Mouse (Mus musculus): ENCODE measurements around the gene Ddx23. TPM values are rescaled to one million over a fixed set of nuclear protein-coding genes. Genes with fewer than 3 reads are reported as not detected.
A peak's percentile ranks its signal among the peaks of the same experiment; 100 is the strongest.

The Ddx23 gene
- polyA plus RNA-seq, 1 experiment from 2014 or later = 24.9 TPM

- no peak overlapping the region for H3K4me2 ChIP-seq (ENCODE audit: low read depth, low read length)
- H3K4me3 ChIP-seq (ENCODE audit: low read depth, low read length) = no peak overlapping the region
- ATAC-seq (ENCODE audit: low read depth) = no peak
- 12% methylated on average over 7 of the region's 7 CpGs for WGBS
- no peak overlapping the region for H3K9ac ChIP-seq (replicated peaks; ENCODE audit: low read depth, low read length)
- no peaks in the 10 kb centered on the region for H3K36me3 ChIP-seq (ENCODE audit: control insufficient read depth, insufficient read depth, low read length)
- no peak overlapping the region for H3K27ac ChIP-seq (ENCODE audit: low read depth, low read length)
- H3K9me3 ChIP-seq (ENCODE audit: control insufficient read depth, low read length) = no peaks in the 10 kb centered on the region
- no peaks in the 10 kb centered on the region for H3K4me1 ChIP-seq (ENCODE audit: control insufficient read depth, insufficient read depth, low read length)
- H3K27me3 ChIP-seq (ENCODE audit: control insufficient read depth, insufficient read depth, low read length) = no peaks in the 10 kb centered on the region
Measured at GRCm38 (mm10) chr15:98691486-98692147, 28.9 kb upstream of the Ddx23 start.

GRCm38 (mm10) chr15:98689682-98690081, 27.0 kb upstream of the Ddx23 start:
- H3K27me3 ChIP-seq (ENCODE audit: control insufficient read depth, insufficient read depth, low read length) = no peaks in the 10 kb centered on the region
- no peak overlapping the region for H3K4me3 ChIP-seq (ENCODE audit: low read depth, low read length)
- no peak overlapping the region for H3K9ac ChIP-seq (replicated peaks; ENCODE audit: low read depth, low read length)
- no peaks in the 10 kb centered on the region for H3K4me1 ChIP-seq (ENCODE audit: control insufficient read depth, insufficient read depth, low read length)
- H3K9me3 ChIP-seq (ENCODE audit: control insufficient read depth, low read length) = no peaks in the 10 kb centered on the region
- no peak for ATAC-seq (ENCODE audit: low read depth)
- 90% methylated on average over 2 of the region's 2 CpGs for WGBS
- H3K36me3 ChIP-seq (ENCODE audit: control insufficient read depth, insufficient read depth, low read length) = no peaks in the 10 kb centered on the region
- no peak overlapping the region for H3K27ac ChIP-seq (ENCODE audit: low read depth, low read length)
- no peak overlapping the region for H3K4me2 ChIP-seq (ENCODE audit: low read depth, low read length)

- no peaks in the 10 kb centered on the region for H3K36me3 ChIP-seq (ENCODE audit: control insufficient read depth, insufficient read depth, low read length)
- H3K4me1 ChIP-seq (ENCODE audit: control insufficient read depth, insufficient read depth, low read length) = no peaks in the 10 kb centered on the region
- no peak overlapping the region for H3K4me3 ChIP-seq (ENCODE audit: low read depth, low read length)
- 66% methylated on average over 3 of the region's 3 CpGs for WGBS
- no peaks in the 10 kb centered on the region for H3K9me3 ChIP-seq (ENCODE audit: control insufficient read depth, low read length)
- no peak overlapping the region for H3K27ac ChIP-seq (ENCODE audit: low read depth, low read length)
- ATAC-seq (ENCODE audit: low read depth) = no peak
- no peak overlapping the region for H3K9ac ChIP-seq (replicated peaks; ENCODE audit: low read depth, low read length)
- no peak overlapping the region for H3K4me2 ChIP-seq (ENCODE audit: low read depth, low read length)
- H3K27me3 ChIP-seq (ENCODE audit: control insufficient read depth, insufficient read depth, low read length) = no peaks in the 10 kb centered on the region
Measured at GRCm38 (mm10) chr15:98685926-98686325, 23.2 kb upstream of the Ddx23 start.

- Histone ChIP-seq H3K36me3 (ENCODE audit: control insufficient read depth, insufficient read depth, low read length) (no peaks in the 10 kb centered on the region), H3K4me1 (ENCODE audit: control insufficient read depth, insufficient read depth, low read length) (no peaks in the 10 kb centered on the region), H3K27ac (ENCODE audit: low read depth, low read length) (no peak overlapping the region), H3K9me3 (ENCODE audit: control insufficient read depth, low read length) (no peaks in the 10 kb centered on the region), H3K27me3 (ENCODE audit: control insufficient read depth, insufficient read depth, low read length) (no peaks in the 10 kb centered on the region), H3K9ac (replicated peaks; ENCODE audit: low read depth, low read length) (no peak overlapping the region), H3K4me3 (ENCODE audit: low read depth, low read length) (no peak overlapping the region), H3K4me2 (ENCODE audit: low read depth, low read length) (no peak overlapping the region)
- ATAC-seq (ENCODE audit: low read depth) = no peak
- 100% methylated on average over 1 of the region's 1 CpGs for WGBS
Measured at GRCm38 (mm10) chr15:98683746-98684145, 21.1 kb upstream of the Ddx23 start.

- Histone ChIP-seq H3K27me3 (ENCODE audit: control insufficient read depth, insufficient read depth, low read length) (no peaks in the 10 kb centered on the region), H3K9me3 (ENCODE audit: control insufficient read depth, low read length) (no peaks in the 10 kb centered on the region), H3K27ac (ENCODE audit: low read depth, low read length) (no peak overlapping the region), H3K4me1 (ENCODE audit: control insufficient read depth, insufficient read depth, low read length) (no peaks in the 10 kb centered on the region), H3K4me3 (ENCODE audit: low read depth, low read length) (no peak overlapping the region), H3K9ac (replicated peaks; ENCODE audit: low read depth, low read length) (no peak overlapping the region), H3K36me3 (ENCODE audit: control insufficient read depth, insufficient read depth, low read length) (no peaks in the 10 kb centered on the region), H3K4me2 (ENCODE audit: low read depth, low read length) (no peak overlapping the region)
- ATAC-seq (ENCODE audit: low read depth) = no peak
- 73% methylated on average over 10 of the region's 10 CpGs for WGBS
Measured at GRCm38 (mm10) chr15:98683177-98683576, 20.5 kb upstream of the Ddx23 start.

- no peak for ATAC-seq (ENCODE audit: low read depth)
- Histone ChIP-seq H3K4me1 (ENCODE audit: control insufficient read depth, insufficient read depth, low read length) (peaks cover 4% of the 10 kb centered on the region; the same call in 1 of the 2 replicates), H3K9me3 (ENCODE audit: control insufficient read depth, low read length) (no peaks in the 10 kb centered on the region), H3K4me2 (ENCODE audit: low read depth, low read length) (no peak overlapping the region), H3K4me3 (ENCODE audit: low read depth, low read length) (no peak overlapping the region), H3K36me3 (ENCODE audit: control insufficient read depth, insufficient read depth, low read length) (no peaks in the 10 kb centered on the region), H3K9ac (replicated peaks; ENCODE audit: low read depth, low read length) (no peak overlapping the region), H3K27ac (ENCODE audit: low read depth, low read length) (no peak overlapping the region), H3K27me3 (ENCODE audit: control insufficient read depth, insufficient read depth, low read length) (no peaks in the 10 kb centered on the region)
- 90% methylated on average over 7 of the region's 7 CpGs for WGBS
Measured at GRCm38 (mm10) chr15:98681633-98682032, 18.9 kb upstream of the Ddx23 start.

- no peaks in the 10 kb centered on the region for H3K36me3 ChIP-seq (ENCODE audit: control insufficient read depth, insufficient read depth, low read length)
- no peaks in the 10 kb centered on the region for H3K27me3 ChIP-seq (ENCODE audit: control insufficient read depth, insufficient read depth, low read length)
- WGBS = 87% methylated on average over 8 of the region's 8 CpGs
- no peak overlapping the region for H3K9ac ChIP-seq (replicated peaks; ENCODE audit: low read depth, low read length)
- H3K4me1 ChIP-seq (ENCODE audit: control insufficient read depth, insufficient read depth, low read length) = peaks cover 12% of the 10 kb centered on the region; the same call in 1 of the 2 replicates
- H3K4me2 ChIP-seq (ENCODE audit: low read depth, low read length) = no peak overlapping the region
- H3K4me3 ChIP-seq (ENCODE audit: low read depth, low read length) = no peak overlapping the region
- ATAC-seq (ENCODE audit: low read depth) = no peak
- H3K9me3 ChIP-seq (ENCODE audit: control insufficient read depth, low read length) = no peaks in the 10 kb centered on the region
- no peak overlapping the region for H3K27ac ChIP-seq (ENCODE audit: low read depth, low read length)
Measured at GRCm38 (mm10) chr15:98680660-98681059, 18.0 kb upstream of the Ddx23 start.

GRCm38 (mm10) chr15:98677977-98678376, 15.3 kb upstream of the Ddx23 start:
- H3K27ac ChIP-seq (ENCODE audit: low read depth, low read length) = no peak overlapping the region
- H3K4me1 ChIP-seq (ENCODE audit: control insufficient read depth, insufficient read depth, low read length) = peaks cover 21% of the 10 kb centered on the region; the same call in 1 of the 2 replicates
- H3K4me2 ChIP-seq (ENCODE audit: low read depth, low read length) = no peak overlapping the region
- H3K4me3 ChIP-seq (ENCODE audit: low read depth, low read length) = no peak overlapping the region
- H3K36me3 ChIP-seq (ENCODE audit: control insufficient read depth, insufficient read depth, low read length) = no peaks in the 10 kb centered on the region
- no peak for ATAC-seq (ENCODE audit: low read depth)
- no peaks in the 10 kb centered on the region for H3K27me3 ChIP-seq (ENCODE audit: control insufficient read depth, insufficient read depth, low read length)
- WGBS = 72% methylated on average over 7 of the region's 7 CpGs
- H3K9me3 ChIP-seq (ENCODE audit: control insufficient read depth, low read length) = no peaks in the 10 kb centered on the region
- no peak overlapping the region for H3K9ac ChIP-seq (replicated peaks; ENCODE audit: low read depth, low read length)

GRCm38 (mm10) chr15:98676940-98677728, 14.4 kb upstream of the Ddx23 start, which contains the start of gene Rnd1:
Rnd1 (minus strand) TSS chr15:98677461.
- H3K27ac ChIP-seq (ENCODE audit: low read depth, low read length) = no peak within 1 kb of the TSS
- ATAC-seq (ENCODE audit: low read depth) = peak; percentile 94

More at GRCm38 (mm10) chr15:98676940-98677728, 14.4 kb upstream of the Ddx23 start, which contains the start of gene Rnd1:
- Histone ChIP-seq H3K4me1 (ENCODE audit: control insufficient read depth, insufficient read depth, low read length) (peaks cover 21% of the 10 kb centered on the region; the same call in 1 of the 2 replicates), H3K9ac (replicated peaks; ENCODE audit: low read depth, low read length) (peak within 1 kb of the TSS; percentile 58), H3K27me3 (ENCODE audit: control insufficient read depth, insufficient read depth, low read length) (no peaks in the 10 kb centered on the region), H3K36me3 (ENCODE audit: control insufficient read depth, insufficient read depth, low read length) (no peaks in the 10 kb centered on the region), H3K4me3 (ENCODE audit: low read depth, low read length) (peak within 1 kb of the TSS; percentile 40), H3K4me2 (ENCODE audit: low read depth, low read length) (peak within 1 kb of the TSS; percentile 97), H3K9me3 (ENCODE audit: control insufficient read depth, low read length) (no peaks in the 10 kb centered on the region)
- WGBS = 0% methylated on average over 37 of the region's 37 CpGs

Data from neural tube, embryonic 14.5 days (tissue).